Mouse (Mus musculus) kidney, postnatal 0 days (tissue): ENCODE measurements around the gene Myl9. TPM values are rescaled to one million over a fixed set of nuclear protein-coding genes. Genes with fewer than 3 reads are reported as not detected.
"Not testable (repeated sequence)": the region's sequence is repeated elsewhere in the genome, so short reads cannot be mapped to it uniquely, and the experiment has no call there.

Experiments used
- ATAC-seq: fragments of 200-750 bp; cut with Nextera tagmentation; replicated peaks from 2 replicates; pipeline ENCODE4 v1.8.0; 2017; ENCODE audit warnings: low read depth, moderate number of reproducible peaks, moderate TSS enrichment, moderate library complexity; ENCODE audit not compliant: low FRiP score
- DNase-seq: peaks from one replicate; pipeline ENCODE4 v3.0.0-alpha.2; 2016; ENCODE audit warnings: low spot score
- H3K27ac ChIP-seq: fragments of 300-500 bp; sonication (generic); 2 replicates; pipeline ENCODE4 v1.5.1; 2014; ENCODE audit warnings: mild to moderate bottlenecking
- H3K27me3 ChIP-seq: fragments of 300-500 bp; sonication (generic); 2 replicates; pipeline ENCODE4 v1.6.1; 2014; ENCODE audit warnings: low read length, mixed read lengths; ENCODE audit not compliant: insufficient read depth
- H3K36me3 ChIP-seq: fragments of 300-500 bp; sonication (generic); 2 replicates; pipeline ENCODE4 v1.6.1; 2014; ENCODE audit warnings: low read length, mixed read lengths; ENCODE audit not compliant: insufficient read depth
- H3K4me1 ChIP-seq: fragments of 300-500 bp; sonication (generic); replicated peaks from 2 replicates; pipeline ENCODE4 v1.6.1; 2014; ENCODE audit warnings: antibody characterized with exemption, low read length, mixed read lengths; ENCODE audit not compliant: insufficient read depth
- H3K4me2 ChIP-seq: fragments of 300-500 bp; sonication (generic); 2 replicates; pipeline ENCODE4 v1.6.1; 2014; ENCODE audit warnings: mild to moderate bottlenecking, low read length, moderate library complexity, mixed read lengths
- H3K4me3 ChIP-seq: fragments of 300-500 bp; sonication (generic); replicated peaks from 2 replicates; pipeline ENCODE4 v1.5.1; 2014; ENCODE audit warnings: low read depth, low read length
- H3K9ac ChIP-seq: fragments of 300-500 bp; sonication (generic); 2 replicates; pipeline ENCODE4 v1.6.1; 2014; ENCODE audit warnings: low read depth, low read length
- H3K9me3 ChIP-seq: fragments of 300-500 bp; sonication (generic); replicated peaks from 2 replicates; pipeline ENCODE4 v1.6.1; 2016; ENCODE audit warnings: low read length, inconsistent platforms, mixed read lengths
- CTCF ChIP-seq: IDR thresholded peaks from 2 replicates; pipeline ENCODE4 v1.5.1; 2016; ENCODE audit warnings: antibody characterized with exemption, low read depth, mild to moderate bottlenecking, moderate library complexity
- WGBS: fragments of 180-500 bp; shearing (Covaris S2); extraction: QIAGEN DNeasy Blood & Tissue Kit; methylation state at CpG from one replicate; pipeline ENCODE4 v1.1.7; 2014; 5-methylcytosine and 5-hydroxymethylcytosine counted together
- polyA plus RNA-seq: library from polyadenylated mRNA; unstranded; fragments of >200 nt; fragmentation: Nextera tagmentation; extraction: Ambion mirVana; gene quantifications from 2 replicates; pipeline ENCODE4 v1.2.1, GENCODE M21; 2015

The Myl9 gene
- polyA plus RNA-seq, 1 experiment from 2014 or later, result 449 TPM

DNA sequence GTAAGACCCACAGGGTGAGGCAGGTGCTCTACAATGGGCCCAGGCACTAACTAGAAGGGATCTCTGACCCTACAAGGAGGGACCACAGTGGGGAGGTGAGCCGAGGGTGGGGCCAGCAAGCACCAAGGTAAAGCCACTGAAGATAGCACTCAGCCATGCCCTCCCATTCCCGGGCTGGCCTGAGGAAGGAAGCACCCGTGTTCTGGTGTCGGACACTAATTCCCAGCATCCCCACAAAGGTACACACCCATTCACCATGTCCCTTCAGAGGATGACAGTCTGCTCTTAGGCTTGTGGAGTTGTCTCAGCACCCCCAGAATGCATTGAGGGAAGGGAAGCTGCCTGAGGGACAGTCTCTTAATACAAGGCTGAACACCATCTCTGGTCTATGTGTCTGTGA is 6.1 kb downstream of the Myl9 start:
- Histone ChIP-seq H3K4me1 (0 out of 2 replicates have a peak, but pooled peaks cover 6% of the 10 kb centered on the region), H3K4me3 (no peak overlapping the region), H3K9ac (no peak overlapping the region), H3K4me2 (no peak overlapping the region), H3K36me3 (no peaks in the 10 kb centered on the region), H3K9me3 (no peaks in the 10 kb centered on the region), H3K27ac (no peak overlapping the region), H3K27me3 (no peaks in the 10 kb centered on the region)
- DNase-seq (no peak), ATAC-seq (0 out of 2 replicates have a peak, but pooled peaks have one; percentile 4)
- WGBS, result 80% methylated on average over 4 of the region's 4 CpGs
- no peak for TF ChIP-seq CTCF

DNA sequence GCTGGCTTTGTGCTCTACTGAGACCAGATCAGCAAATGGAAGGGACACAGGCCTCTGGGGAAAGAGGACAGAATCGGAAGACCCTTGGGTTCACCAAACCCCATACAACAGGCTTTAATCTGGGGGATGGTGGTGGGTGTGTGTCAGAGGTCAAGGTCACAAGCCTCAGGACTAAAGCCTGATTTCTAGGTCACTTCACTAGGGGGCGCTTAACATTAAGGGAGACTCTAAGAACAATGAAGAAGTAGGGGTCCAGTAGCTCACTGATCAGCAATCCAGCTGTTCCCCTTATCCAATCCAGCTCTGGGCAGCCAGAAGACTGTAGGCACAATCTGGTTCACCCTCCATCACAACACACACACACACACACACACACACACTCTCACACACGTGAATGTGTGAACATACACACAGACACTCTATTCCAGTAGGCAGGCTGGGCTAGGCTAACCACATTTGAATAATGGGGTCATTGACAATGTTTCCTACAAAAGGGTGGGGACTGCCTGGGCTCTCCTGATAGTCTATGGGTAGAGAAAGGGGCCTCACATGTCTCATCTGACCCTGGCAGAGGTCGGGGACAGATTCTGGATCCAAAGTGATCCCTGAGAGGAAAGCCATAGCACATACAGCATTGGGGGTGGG is 6.7 kb downstream of the Myl9 start:
- Histone ChIP-seq H3K9ac (no peak overlapping the region), H3K36me3 (no peaks in the 10 kb centered on the region), H3K4me2 (no peak overlapping the region), H3K4me3 (no peak overlapping the region), H3K27me3 (no peaks in the 10 kb centered on the region), H3K27ac (no peak overlapping the region), H3K9me3 (no peaks in the 10 kb centered on the region), H3K4me1 (0 out of 2 replicates have a peak, but pooled peaks cover 6% of the 10 kb centered on the region)
- no peak for DNase-seq
- WGBS, result 69% methylated on average over 4 of the region's 4 CpGs
- no peak for ATAC-seq
- TF ChIP-seq CTCF, result peak; percentile 16; the same call in 1 of the 2 replicates

DNA sequence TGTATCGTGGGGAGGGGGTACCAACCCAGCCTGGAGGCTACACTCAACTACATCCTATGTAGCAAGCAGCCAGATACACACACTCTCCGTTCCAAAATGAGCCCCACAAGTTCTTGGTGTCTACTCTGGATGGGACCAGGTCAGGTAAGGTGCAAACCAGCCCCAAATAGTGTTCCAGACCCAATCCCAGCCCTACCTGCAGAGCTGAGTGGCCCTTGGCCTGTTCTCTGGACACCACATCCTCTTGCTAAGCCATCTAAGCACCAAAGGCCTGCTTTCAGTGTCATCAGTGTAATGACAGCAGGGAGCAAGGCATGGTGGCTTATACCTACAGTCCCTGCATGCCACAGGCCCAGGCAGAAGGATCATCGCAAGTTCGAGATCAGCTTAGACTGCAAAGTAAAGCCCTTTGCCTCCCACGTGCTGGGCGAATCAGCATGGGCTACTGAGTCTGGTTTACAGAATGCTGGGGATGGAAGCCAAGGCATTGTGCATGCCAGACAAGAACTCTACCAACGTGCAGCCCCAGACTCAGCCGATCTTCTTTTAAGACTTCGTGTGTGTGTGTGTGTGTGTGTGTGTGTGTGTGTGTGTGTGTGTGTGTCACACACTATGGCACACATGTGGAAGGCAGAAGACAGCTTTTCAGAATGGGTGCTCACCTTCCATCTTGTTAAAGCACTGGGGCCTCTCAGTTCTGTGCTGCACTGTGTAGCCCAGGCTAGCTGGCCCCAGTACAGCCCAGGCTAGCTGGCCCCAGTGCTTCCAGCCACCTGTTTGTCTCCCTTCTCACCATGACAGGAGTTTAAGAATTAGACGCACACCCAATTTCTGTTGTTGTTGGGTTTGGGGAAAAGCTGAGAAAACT is 7.5 kb downstream of the Myl9 start:
- WGBS, result 88% methylated on average over 10 of the region's 10 CpGs
- no peak overlapping the region for H3K4me3 ChIP-seq
- no peaks in the 10 kb centered on the region for H3K27me3 ChIP-seq
- TF ChIP-seq CTCF, result no peak
- no peaks in the 10 kb centered on the region for H3K9me3 ChIP-seq
- DNase-seq (no peak), ATAC-seq (no peak)
- H3K9ac ChIP-seq, result no peak overlapping the region
- 0 out of 2 replicates have a peak, but pooled peaks cover 6% of the 10 kb centered on the region for H3K4me1 ChIP-seq
- H3K27ac ChIP-seq, result no peak overlapping the region
- no peak overlapping the region for H3K4me2 ChIP-seq
- no peaks in the 10 kb centered on the region for H3K36me3 ChIP-seq

DNA sequence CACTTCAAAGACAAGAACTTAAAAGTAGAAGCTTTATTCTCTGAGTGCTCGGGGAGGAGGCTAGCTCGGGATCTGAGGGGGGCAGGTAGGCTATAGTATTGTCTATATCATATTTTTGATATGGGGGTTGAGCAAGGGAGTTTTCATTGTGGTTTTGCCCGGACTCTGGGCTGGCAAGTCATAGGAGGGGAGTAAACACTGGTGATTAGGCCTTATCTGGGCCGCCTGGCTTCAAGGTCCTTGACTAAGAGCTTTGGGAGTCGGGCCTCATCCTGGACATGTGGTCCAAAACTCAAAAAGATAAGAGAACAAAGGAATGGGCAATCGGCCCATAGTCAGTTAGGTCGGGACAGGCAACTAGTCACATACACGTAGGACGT is 8.1 kb downstream of the Myl9 start:
- Histone ChIP-seq H3K9me3 (no peaks in the 10 kb centered on the region), H3K27ac (no peak overlapping the region), H3K9ac (no peak overlapping the region), H3K4me3 (no peak overlapping the region), H3K27me3 (no peaks in the 10 kb centered on the region), H3K36me3 (no peaks in the 10 kb centered on the region), H3K4me1 (0 out of 2 replicates have a peak, but pooled peaks cover 6% of the 10 kb centered on the region), H3K4me2 (no peak overlapping the region)
- ATAC-seq (no peak), DNase-seq (no peak)
- WGBS, result 76% methylated on average over 9 of the region's 9 CpGs
- TF ChIP-seq CTCF, result no peak

DNA sequence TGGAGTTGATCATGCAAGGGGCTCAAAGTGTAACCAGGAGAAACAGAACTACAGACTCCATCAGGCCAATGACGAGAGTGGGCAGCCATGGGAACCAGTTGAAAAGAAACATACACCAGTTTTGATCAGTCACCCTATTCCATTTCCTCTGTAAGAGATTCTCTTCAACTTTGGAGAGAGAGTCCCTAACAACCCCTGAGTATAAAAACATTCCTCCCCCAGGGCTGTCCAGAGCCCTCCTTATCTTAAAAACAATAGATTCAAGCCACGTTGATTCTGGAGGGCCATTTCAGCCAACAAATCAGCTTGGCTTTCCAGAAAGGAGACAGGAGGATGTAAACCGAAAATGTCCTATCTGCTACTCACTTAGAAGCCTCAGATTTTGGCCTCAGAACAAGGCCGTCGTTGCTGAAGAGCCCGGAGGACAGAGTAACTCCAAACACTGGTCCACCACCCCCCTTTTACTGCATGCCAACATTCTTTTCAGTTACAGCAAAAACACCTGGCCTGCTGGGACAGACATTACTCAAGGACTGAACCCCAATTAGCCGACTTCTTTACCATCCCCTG is 8.9 kb downstream of the Myl9 start:
- Histone ChIP-seq H3K27ac (no peak overlapping the region), H3K27me3 (no peaks in the 10 kb centered on the region), H3K9me3 (no peaks in the 10 kb centered on the region), H3K4me2 (no peak overlapping the region), H3K4me3 (no peak overlapping the region), H3K36me3 (no peaks in the 10 kb centered on the region), H3K9ac (no peak overlapping the region), H3K4me1 (0 out of 2 replicates have a peak, but pooled peaks cover 6% of the 10 kb centered on the region)
- ATAC-seq (no peak), DNase-seq (no peak)
- no peak for TF ChIP-seq CTCF
- 54% methylated on average over 7 of the region's 7 CpGs for WGBS

DNA sequence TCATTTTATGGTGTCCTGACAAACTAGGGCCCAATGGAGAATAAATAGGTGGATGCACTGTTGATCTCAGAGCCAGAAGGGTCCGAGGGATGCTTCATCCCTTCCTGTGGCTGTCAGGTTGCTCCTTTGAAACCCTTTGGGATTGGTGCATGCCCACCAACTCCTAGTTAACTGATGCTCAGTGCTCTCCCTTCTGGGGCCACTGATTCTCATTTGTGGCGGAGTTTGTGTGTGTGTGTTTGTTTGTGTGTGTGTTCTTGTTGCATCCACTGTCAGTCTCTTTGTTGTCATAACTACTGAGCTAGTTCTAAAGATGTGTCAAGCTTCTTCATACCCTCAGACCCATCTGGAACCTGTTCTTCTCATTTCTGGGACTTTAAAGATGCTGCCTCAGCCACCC is 9.7 kb downstream of the Myl9 start:
- Histone ChIP-seq H3K4me1 (0 out of 2 replicates have a peak, but pooled peaks cover 5% of the 10 kb centered on the region), H3K9ac (no peak overlapping the region), H3K36me3 (no peaks in the 10 kb centered on the region), H3K4me2 (no peak overlapping the region), H3K9me3 (no peaks in the 10 kb centered on the region), H3K27me3 (no peaks in the 10 kb centered on the region), H3K4me3 (no peak overlapping the region), H3K27ac (no peak overlapping the region)
- ATAC-seq, result no peak
- TF ChIP-seq CTCF, result no peak
- no peak for DNase-seq
- 91% methylated on average over 2 of the region's 2 CpGs for WGBS

DNA sequence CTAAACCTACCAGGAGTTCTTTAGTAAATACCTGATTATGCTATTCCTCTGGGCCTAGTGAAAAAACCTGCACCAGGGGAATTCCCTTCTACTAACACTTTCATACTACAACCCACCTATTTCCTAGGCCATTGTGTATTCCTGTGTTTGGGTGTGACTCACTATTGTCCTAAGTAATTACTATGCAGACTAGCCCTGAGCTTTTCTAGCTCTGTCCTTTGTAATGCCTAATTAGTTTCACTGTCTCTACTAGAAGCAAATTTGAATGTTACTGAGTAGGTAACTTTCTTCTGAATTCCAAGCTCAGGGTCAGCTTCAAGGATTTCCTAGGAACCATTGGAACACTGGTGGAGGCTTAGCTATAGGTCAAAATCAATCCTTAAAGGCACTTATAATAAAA is 11.1 kb downstream of the Myl9 start:
- H3K27me3 ChIP-seq, H3K9me3 ChIP-seq, H3K9ac ChIP-seq: not testable (repeated sequence)

More for the DNA sequence above, 11.1 kb downstream of the Myl9 start:
- H3K4me1 ChIP-seq, H3K27ac ChIP-seq, H3K4me2 ChIP-seq, ATAC-seq, H3K4me3 ChIP-seq, DNase-seq, H3K36me3 ChIP-seq: not testable (repeated sequence)
